Mouse (Mus musculus): Measurements from ENCODE around the gene Rassf4.

Rassf4 gene

DNA sequence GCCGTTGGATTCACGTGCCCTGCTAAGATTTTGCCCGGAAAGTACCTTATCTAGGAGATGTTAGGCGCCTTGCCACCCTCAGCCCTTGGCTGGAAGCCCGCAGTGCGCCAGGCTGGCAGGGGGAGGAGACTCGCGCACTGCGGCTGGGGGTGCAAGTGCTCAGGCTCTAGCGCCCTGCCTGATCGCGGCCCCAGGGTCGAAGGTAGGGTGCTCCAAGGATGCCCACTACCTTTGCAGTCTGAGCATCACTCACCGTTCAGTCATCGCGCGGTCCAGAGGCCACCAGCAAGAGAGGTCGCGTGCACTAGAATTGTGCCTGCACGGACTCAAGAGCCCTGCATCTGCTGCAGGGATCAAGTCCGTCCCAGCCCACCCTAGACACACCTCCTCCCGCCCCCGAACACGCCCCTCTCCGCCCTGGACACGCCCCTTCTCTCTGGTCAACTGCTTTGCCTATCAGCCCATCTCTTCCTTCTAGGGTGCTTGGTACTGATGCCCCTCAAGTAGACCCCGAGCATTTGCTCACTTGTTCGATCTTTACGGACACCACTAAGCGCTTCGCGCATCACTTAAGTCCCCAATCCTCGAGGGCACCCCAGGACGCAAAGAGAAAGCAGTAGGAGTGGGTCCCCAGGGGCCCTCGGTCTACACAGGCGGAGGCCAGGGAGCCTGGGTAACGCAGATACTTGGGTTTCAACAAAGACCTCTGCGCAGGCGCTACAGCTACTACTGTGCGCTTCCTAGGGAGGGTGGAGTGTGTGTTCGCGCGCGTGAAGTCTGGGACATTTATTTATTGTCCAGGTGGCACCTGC, at the start of gene Rassf4:
Gene Rassf4, minus strand, starts transcription at position 482 of the 812 bp plus-strand sequence.
- peak; percentile 79 for DNase-seq (ENCODE audit: low spot score)

DNA sequence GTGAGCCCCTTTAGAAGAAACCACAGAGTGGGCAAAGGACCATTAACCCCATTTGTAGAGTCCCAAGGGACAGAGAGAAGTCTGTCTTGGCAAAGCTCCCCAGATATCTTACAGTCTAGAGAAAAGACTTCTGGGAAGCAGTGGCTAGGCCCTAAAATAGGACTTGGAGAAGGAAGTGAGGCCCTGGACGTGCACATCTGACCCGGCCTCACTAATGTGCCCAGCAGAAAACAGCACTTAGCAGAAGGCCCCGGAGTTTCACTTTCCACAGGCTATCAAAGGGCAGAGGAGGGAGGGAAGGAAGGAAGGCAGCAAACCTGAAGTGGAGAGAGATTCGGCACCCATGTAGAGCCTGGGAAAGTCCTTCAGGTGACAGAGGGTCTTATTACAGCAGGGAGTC, 45.2 kb upstream of the Rassf4 start:
- no peak for DNase-seq (ENCODE audit: low spot score)

DNA sequence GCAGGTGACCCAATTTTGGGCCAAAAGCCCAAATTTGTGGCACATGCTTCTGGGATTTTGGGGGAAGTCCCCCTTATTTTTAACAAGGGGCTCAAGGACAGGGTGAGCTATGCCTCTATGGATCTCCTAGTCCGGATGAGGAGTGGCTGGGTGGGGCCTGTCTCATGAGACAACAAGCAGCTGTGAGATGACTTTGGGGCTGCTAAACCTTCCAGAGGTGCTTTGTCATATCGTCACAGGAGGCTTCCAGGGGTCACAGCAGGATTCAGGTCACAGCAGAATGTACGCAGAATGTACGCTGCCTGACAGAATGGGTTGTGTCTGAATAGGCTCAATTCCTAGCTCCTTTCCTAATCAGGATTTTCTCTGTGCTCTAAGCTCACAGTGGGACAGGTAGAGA, 44.6 kb upstream of the Rassf4 start:
- DNase-seq (ENCODE audit: low spot score), result no peak

DNA sequence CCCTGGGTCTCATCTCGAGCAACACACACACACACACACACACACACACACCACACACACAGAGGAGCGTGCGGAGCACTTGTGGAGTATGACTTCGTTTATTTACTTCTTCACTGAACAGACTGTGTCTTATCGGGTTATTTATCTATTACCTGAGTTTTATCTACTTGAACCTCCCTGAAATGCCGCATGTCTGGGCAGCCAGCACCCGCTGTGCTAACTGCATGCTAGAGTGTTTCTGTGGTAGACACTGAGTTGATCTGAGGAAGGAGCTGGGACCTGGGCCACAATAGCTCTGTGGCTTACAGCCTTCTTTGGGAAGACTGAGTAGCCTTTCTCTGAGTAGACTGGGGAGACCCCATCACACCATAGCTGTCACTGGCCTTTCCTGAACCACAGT, 44.1 kb upstream of the Rassf4 start:
- DNase-seq (ENCODE audit: low spot score), result no peak

DNA sequence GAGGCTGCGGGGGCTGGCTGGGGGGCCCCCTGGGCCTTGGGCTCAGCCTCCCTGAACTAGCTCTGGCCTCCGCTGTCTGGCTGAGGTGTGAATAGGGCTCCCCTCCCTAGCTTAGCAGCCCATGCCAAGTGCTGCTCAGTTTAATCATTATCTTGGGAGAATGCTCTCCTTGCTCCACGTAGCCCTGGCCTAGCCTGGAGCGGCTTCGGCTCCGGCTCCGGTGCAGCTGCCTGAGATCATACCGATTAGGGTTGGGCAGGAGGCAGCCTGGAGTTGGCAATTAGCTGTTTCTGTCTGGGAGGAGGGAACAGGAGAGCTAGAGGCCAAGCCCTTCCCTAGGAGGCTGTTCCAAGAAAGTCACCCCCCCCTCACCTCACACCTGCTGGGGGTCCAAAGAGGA, 42.9 kb upstream of the Rassf4 start, which contains the start of gene Tmem72:
Gene Tmem72, minus strand, starts transcription at position 248 of the 400 bp plus-strand sequence.
- DNase-seq (ENCODE audit: low spot score), result no peak

DNA sequence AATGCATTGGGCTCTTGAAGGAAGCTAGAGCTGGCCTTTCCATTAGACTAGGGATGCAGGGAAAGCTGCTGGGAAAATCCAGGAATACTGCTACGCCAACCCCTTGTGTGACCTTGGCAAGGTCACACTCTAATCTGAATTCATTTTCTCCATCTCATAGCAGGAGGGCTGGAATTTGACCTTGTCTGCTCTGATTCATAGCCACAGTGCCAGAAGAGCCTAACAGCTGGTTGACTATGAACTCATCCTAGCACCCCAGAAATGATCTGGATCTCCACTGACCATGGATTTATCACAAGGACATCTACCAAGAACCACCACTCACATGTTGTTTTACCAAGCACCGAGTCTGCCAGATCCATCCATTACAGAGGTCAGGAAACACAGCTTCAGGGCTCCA, 41.4 kb upstream of the Rassf4 start:
- DNase-seq (ENCODE audit: low spot score), result no peak

DNA sequence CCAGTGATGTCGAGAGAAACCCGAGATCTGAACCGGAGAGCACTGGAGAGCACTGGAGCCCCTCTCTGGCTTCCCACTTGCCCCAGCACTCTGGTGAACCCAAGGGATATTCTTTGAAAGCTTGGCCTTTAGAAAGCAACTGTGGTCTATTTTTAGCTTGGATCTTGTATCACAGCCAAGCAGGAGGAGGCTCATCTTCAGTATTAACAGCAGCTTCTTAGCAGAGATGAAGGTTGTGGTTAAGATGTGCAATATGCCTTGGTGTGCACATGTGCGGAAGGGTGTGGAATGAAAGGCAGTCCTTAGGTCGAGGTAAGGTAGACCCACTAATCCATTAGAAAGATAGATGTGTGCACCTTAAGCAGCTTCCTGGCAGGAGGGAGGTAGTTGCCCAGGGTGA, 40.8 kb upstream of the Rassf4 start:
- no peak for DNase-seq (ENCODE audit: low spot score)

DNA sequence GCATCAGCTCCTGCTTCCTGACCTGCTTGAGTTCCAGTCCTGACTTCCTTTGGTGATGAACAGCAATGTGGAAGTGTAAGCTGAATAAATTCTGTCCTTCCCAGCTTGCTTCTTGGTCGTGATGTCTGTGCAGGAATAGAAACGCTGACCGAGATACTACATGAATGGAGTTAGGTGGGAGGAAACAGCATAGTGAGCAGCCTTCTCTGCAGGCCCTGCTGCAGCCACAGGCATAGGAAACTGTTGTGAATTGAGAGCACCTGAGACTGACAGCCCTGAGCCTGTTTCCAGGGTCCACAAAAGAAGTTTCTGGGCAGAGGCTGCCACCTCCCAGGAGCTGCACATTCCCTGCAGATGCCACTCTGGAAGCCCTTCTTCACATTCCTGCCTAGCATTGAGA, 40.2 kb upstream of the Rassf4 start:
- no peak for DNase-seq (ENCODE audit: low spot score)

DNA sequence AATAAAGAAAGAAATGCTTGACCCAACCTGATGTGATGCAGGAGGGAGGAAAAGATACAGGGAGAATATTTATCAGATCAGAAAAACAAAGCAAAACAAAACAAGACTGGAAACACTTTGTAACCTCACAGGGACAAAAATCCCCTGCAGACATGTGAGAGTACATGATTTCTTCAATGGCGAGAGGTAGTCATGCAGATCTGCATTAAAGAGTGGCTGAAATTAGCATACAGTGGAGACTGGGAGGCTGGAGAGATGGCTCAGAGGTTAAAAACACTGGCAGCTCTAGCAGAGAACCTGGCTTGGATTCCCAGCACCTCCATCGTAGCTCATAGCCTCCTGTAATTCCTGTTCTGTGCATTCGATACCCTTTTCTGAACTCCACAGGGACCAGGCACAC, 38.8 kb upstream of the Rassf4 start:
- no peak for DNase-seq (ENCODE audit: low spot score)

DNA sequence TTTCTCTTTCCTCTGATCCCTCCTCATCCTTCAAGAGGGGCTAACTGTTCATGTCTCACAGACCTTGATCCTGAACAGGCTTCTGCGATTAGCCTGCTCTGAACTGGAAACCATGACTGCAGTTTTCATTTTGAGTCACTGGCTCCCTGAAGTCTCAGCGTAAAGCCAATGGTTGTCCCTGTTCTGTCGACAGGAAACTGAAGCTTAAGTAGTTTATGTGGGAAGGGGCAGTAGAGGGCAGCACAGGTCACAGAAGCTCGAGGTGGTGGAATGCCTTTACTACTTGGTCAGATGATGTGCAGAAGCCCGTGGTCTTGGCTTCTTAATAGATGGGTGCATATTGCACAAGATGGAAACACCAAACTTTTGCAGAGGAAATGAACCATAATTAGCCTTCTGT, 38.3 kb upstream of the Rassf4 start:
- no peak for DNase-seq (ENCODE audit: low spot score)

DNA sequence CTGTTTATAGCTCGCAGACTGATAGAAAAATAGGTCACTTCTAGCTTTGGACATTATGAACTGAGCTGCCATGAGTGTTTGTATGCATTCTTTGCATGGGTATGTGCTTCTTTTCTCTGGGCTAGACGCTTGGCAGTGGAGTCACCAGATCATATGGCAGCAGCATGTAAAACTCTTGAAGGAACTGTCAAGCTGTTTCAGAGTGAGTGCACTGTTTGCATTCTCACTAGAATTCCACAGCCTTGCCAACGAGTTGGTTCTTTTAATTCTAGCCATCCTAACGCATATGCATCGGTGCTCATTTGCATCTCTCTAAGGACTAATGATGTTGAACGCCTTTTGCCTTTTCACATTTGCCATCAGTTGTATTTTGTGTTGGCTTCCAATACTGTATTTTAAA, 30.6 kb upstream of the Rassf4 start:
- no peak for DNase-seq (ENCODE audit: low spot score)

DNA sequence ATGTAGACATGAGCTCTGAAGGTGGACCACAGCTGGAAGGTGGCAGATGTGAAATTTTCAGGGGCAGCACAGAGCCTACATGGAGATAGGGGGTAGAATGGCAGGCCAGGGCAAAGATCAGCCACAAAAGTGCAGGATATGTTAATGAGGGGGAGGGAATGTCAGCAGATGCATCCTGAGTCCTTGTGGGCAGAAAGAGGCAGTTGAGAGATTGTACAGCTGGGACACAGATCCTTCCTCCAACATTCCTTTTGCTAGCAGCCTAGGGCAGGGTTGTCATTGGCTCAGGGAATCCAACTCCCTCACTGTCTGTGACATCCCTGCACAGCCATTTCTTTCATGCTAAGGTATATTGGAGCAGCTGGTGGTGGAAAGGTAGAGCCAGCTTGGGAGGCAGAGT, 27.1 kb upstream of the Rassf4 start:
- DNase-seq (ENCODE audit: low spot score), result no peak

DNA sequence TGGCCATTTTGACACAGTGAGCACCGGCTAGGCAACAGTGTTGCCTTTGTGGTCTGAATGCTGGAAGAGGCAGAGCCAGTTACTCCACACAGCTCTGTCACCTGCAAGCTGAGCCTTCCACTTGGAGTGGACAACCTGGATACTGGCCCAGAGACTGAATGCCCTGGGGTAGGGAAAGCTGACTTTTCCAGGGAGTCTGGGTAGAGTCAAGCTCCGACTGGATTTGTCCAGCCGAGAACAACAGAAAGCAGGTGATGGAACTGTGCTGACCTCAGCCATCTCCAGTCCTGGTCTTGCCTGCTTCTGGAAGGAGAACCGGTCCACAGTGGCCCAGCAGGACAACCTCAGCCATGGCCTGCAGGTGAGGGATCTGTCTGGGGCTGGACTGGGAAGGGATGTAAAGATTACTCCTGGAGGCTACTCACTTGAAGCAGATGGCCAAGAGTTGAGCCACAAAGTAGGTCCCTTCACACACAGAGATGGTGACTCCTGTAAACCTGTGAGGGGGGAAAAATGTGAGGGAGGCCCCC, 24.2 kb upstream of the Rassf4 start:
- no peak for DNase-seq (ENCODE audit: low spot score)

DNA sequence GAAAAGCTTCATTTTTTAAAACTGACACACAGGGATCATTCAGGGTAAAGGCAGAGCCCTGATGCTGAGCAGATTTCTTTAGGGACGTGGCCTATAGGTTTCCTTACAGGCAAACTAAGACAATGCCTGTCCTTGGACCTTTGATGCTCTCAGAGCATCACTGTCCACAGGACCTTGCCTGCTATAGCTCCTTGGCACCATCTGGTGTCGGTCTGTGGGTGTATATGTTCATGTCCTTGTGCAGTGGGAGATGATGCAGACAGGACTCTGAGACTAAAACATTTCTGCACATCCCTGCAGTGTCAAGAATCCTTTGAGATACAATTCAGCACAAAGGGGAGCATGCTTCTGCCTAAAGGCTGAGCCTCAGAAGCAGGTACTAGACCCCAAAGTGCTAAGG, 23.7 kb upstream of the Rassf4 start:
- no peak for DNase-seq (ENCODE audit: low spot score)

DNA sequence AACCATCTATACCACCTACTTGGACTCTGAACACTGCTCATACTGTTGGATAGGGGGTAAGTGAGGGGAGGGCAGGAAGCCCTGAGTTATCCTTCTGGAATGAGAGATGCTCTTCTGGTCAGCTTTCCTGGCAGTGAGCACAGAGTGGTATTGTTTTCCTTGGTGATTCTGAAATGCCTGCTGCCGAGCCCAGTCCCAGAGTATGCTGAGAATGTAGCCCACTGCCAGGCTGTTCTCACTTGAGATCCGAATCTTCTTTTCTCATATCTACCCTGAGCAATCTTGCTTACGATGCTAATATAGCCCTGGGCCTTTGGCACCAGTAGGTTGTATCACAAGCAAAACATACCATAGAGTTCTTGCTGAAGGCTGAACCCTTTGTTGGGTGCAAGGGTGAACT, 20.6 kb upstream of the Rassf4 start:
- no peak for DNase-seq (ENCODE audit: low spot score)

DNA sequence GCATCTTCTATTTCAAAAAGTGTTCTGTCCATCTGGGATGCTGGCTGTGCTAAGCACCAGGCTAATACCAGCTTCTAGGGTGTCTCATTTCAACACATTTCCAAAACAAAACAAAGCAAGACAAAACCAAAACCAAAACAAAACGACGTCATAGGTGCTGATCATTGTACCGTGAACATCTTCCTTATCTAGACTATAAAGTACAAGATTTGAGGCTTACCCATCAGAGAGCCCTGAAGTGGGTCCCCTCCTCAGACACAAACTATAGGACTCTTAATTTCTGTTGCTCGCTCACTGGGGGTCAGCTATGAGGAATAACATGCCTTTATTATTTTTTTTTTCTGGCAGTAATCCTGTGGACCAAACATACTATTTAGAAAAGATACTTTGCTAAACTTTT, 19.9 kb upstream of the Rassf4 start:
- DNase-seq (ENCODE audit: low spot score), result no peak

DNA sequence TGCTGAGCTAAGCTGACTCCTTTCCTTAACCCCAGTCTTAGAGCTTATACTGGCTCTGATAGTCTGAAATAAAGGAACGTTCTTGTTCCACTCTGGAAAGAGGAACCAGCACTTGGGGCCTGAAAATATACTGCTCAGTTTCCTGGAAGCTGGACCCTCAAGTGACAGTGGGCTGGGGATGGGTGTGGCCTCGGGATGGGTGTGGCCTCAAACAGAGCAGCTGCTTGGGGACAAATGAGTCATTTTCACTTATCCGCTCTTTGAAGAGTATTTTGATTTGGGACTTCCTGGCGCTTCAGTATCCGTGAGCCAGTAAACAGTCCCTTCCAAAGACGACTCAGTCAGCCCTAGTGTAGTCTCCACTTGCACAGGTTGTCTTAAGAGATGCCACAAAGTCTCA, 8.6 kb upstream of the Rassf4 start:
- DNase-seq (ENCODE audit: low spot score), result no peak

DNA sequence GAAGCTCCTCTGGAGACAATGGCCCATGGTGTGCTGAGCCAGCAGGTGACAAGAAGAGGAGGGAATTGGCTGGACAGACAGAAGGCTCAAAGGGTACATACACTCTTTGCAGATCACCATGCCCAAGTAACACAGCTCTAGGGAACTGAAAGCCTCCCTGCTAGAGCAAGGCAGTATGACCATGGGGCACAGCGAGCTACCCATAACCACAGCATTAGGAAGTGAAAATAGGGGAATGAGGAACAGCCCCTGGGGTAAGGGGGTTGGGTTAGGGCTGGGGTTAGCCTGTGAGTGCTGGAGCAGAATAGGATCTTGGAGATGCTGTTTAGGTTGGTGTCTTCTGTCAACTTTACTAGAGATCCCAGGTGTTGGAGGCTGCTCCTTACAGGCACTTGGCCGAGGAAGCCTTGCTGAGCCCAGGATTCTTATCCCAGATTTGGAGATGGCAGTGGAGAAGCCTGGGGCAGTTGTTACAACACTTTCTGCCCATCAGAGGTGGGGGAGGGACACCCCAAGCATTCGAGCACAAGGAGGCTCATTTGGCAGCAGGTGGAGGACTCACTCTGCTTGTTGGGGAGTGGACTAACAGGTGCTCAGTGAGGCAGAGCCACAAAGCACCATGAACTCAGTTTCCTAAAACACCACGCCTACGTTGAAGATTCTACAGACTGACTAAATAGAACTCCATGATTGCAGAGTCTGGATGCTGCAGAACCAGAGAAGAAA, 6.0 kb upstream of the Rassf4 start:
- DNase-seq (ENCODE audit: low spot score), result no peak

DNA sequence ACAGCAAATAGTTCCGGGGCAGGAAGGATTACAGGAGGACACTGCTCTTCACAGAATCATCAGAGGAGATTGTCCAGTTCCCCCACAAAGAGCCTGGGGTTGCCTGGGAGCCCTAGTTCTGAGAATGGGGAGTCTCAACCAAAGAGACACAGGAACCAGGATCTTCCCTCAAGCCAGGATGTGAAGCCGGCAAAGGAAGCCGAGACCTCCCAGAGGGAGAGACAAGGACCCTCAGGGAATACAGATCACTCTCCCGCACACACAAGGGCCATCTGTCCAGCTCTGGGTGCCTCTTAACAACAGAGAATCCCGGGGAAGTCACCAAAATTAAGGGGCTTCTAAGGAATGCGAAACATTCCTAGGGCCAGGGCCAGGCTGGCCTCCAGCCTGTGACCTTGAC, 3.6 kb upstream of the Rassf4 start:
- DNase-seq (ENCODE audit: low spot score), result no peak

DNA sequence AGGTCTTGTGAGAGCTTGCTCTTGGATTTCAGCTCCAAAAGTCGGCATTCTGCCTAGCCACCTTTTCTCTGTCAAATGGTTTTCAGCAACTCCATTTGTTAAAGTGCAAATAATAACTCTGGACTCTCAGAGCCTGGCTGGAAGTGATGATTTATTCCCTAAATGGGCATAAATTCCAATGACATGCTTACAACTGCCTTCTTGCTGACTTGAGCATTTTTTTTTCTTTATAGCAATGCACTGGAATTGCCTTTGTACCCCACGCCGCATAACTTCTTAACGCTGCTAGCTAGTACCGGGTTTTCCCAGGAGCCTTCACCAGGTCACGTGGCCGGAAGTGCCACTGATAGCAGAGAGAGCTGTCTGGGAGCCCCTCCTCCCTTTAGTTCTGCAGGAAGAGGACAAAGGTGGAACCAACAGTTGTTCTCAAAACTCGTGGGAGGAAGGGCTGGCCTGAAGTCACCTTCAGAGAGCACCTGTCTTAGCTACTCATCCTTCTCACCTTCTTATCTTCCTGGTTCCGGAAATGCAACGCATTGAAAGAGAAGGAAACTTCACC, 2.7 kb upstream of the Rassf4 start:
- no peak for DNase-seq (ENCODE audit: low spot score)

DNA sequence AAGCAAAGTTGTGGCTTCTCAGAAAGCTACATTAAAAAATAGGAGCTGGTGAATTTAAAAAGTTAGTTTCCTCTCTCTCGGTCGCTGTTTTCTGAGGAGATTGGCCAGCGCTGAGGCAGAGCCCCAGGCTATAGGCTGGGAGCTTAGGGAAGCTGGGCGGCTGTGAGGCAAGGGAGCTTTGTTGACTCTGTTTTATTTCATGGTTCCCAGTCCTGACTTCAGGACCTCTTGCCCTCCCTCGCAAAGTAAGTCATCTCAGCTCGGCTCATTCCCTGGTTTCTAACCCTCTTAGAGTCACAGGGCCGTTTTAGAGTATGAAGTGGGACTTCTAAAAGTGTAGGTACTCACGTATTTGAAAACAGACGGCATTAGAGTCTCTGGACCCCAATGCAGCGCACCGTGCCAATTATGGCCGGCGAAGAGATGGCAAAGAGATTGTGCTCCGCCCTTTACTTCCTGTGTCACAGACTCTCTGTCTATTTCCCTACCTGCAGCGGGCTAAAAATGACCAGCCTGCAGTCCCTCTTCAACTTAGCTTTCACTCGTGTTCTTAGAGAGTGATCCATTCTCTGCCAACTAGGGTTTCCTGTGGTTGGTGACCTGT, 633 bp upstream of the Rassf4 start:
- DNase-seq (ENCODE audit: low spot score), result no peak

DNA sequence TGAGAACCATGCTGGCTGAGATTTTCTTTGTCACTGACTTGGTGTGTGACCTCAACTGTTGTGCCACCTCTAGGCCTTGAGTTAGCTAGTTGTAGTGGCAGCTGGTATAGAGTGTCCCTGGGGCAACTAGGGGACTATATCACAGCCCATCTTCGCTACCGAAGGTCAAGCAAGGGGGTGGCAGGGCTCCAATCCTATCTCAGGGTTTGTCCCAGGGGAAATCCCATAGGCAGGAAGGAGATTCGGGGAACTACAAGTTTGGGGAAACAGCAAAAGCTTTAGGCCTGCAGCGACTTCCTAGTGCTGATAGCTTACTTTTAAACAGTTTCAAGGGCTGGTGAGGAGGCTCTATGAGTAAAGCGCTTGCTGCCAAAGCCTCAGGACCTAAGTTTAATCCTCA, 1.4 kb downstream of the Rassf4 start:
- no peak for DNase-seq (ENCODE audit: low spot score)

DNA sequence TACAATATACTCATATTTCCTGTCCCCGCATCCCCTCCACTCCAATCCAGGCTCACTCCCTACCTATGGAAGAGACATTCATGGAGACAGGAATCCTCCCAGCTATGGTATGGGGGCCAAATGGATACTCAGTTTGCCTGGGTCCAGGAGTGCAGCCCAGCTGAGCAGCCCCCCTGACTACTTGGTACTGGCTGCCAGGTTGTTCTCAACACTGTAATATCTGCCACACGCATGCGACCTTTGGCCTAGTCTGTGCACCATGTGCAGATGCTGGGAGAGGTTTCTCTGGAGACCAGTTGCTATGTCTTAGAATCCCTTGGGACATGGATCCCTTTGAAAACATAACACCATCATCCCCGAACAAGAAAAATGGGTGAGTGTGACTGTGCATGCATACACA, 2.0 kb downstream of the Rassf4 start:
- no peak for DNase-seq (ENCODE audit: low spot score)
